Mouse (Mus musculus): ENCODE data around the gene Fmnl2.

DNA sequence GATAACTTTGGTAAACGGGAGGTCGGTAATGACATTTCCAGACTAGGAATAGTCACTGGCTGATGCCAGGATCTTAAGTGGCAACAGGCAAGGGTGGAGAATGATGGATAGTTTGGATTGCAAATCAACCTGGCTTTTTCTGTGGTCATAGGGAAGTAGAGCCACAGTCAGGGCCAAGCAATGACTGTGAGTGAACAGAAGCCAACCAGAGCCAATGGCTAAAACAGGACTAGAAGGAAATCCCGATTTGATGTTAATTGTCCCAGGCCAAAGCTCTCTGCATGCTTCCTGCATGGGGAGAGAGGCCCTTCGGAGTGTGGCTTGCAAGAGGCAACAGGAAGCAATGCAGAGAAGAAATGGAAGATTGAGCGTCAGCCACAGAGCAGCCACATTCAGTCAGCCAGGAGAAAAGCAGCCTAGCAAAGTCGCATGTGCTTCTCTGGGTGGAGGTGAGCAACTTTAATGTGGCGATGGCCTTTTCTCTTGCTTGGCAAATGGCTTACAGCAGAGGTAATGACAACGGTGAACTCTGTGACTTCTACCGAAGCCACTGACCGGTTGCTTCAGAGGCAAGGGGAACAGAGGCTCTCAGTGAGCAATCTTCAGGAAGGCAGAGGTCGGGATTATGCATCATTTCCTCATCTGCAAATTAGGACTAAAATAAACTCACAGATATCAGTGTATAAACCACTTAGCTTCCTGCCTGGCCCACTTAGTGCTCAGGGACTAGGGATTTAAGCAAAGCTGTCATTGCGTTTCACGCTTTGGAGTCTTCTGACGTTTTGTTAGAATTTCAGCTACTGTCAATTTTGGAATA lies 12.5 kb upstream of the Fmnl2 start:
- TF ChIP-seq POLR2A (IDR thresholded peaks at IDR 0.05; ENCODE audit: insufficient read depth, low read depth, low read length): no peak
- no peak for TF ChIP-seq CTCF (IDR thresholded peaks at IDR 0.05)
- no peak for TF ChIP-seq EP300 (IDR thresholded peaks at IDR 0.05; ENCODE audit: insufficient read depth, low read depth, low read length)

Measured in heart, adult 2 months (tissue).